Mouse (Mus musculus): ENCODE data around the gene Dgkz. TPM values are rescaled to one million over a fixed set of nuclear protein-coding genes. Genes with fewer than 3 reads are reported as not detected.

The Dgkz gene
- polyA plus RNA-seq, 1 experiment from 2014 or later: 55.9 TPM

DNA sequence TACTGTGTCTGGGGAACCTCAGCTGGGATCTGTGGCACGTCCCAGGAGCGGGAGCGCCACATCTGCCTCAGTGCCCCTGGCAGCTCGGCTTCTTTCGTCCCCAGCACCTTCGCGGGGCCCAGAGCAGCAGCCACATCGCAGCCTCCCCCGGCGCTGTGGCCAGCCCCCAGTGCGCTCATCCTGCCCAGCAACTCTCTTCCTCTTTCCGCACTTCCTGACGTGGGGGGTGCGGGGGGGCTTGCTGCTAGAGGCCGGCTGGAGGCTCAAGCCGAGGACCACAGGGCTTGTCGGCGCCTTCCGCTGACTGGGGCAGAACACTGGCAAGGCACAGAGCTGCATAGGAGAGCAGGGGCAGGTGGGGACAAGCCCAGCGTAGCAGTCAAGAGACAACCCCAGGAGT is 10.2 kb downstream of the Dgkz start:
- Histone ChIP-seq H3K4me3 (ENCODE audit: low read length) (peak overlapping the region; percentile 89), H3K4me1 (replicated peaks; ENCODE audit: control insufficient read depth, insufficient read depth, low read length) (peaks cover 32% of the 10 kb centered on the region), H3K4me2 (ENCODE audit: low read depth, low read length) (peak overlapping the region; percentile 97), H3K27ac (ENCODE audit: low read length) (peak overlapping the region; percentile 84), H3K36me3 (ENCODE audit: control insufficient read depth, insufficient read depth, low read length) (no peaks in the 10 kb centered on the region), H3K9me3 (ENCODE audit: control insufficient read depth, low read length) (no peaks in the 10 kb centered on the region), H3K27me3 (ENCODE audit: control insufficient read depth, insufficient read depth, low read depth, low read length) (no peaks in the 10 kb centered on the region), H3K9ac (ENCODE audit: low read length) (peak overlapping the region; percentile 71)
- peak; percentile 15; the same call in 1 of the 2 replicates for ATAC-seq (ENCODE audit: low read depth)
- 7% methylated on average over 19 of the region's 20 CpGs for WGBS

- Histone ChIP-seq H3K4me3 (ENCODE audit: low read length) (peak overlapping the region; percentile 89), H3K9ac (ENCODE audit: low read length) (peak overlapping the region; percentile 71), H3K9me3 (ENCODE audit: control insufficient read depth, low read length) (no peaks in the 10 kb centered on the region), H3K36me3 (ENCODE audit: control insufficient read depth, insufficient read depth, low read length) (no peaks in the 10 kb centered on the region), H3K27me3 (ENCODE audit: control insufficient read depth, insufficient read depth, low read depth, low read length) (no peaks in the 10 kb centered on the region), H3K27ac (ENCODE audit: low read length) (peak overlapping the region; percentile 84), H3K4me2 (ENCODE audit: low read depth, low read length) (peak overlapping the region; percentile 97), H3K4me1 (replicated peaks; ENCODE audit: control insufficient read depth, insufficient read depth, low read length) (peaks cover 36% of the 10 kb centered on the region)
- WGBS: 52% methylated on average over 3 of the region's 3 CpGs
- ATAC-seq (ENCODE audit: low read depth): no peak
Measured at GRCm38 (mm10) chr2:91964610-91965204, 11.0 kb downstream of the Dgkz start.

- Histone ChIP-seq H3K9me3 (ENCODE audit: control insufficient read depth, low read length) (no peaks in the 10 kb centered on the region), H3K9ac (ENCODE audit: low read length) (peak overlapping the region; percentile 96), H3K4me3 (ENCODE audit: low read length) (peak overlapping the region; percentile 89), H3K36me3 (ENCODE audit: control insufficient read depth, insufficient read depth, low read length) (no peaks in the 10 kb centered on the region), H3K27ac (ENCODE audit: low read length) (peak overlapping the region; percentile 84), H3K27me3 (ENCODE audit: control insufficient read depth, insufficient read depth, low read depth, low read length) (no peaks in the 10 kb centered on the region), H3K4me1 (replicated peaks; ENCODE audit: control insufficient read depth, insufficient read depth, low read length) (peaks cover 42% of the 10 kb centered on the region), H3K4me2 (ENCODE audit: low read depth, low read length) (peak overlapping the region; percentile 97)
- WGBS: under 1% methylated on average over 32 of the region's 57 CpGs
- ATAC-seq (ENCODE audit: low read depth): peak; percentile 94
Measured at GRCm38 (mm10) chr2:91963443-91963932, 12.2 kb downstream of the Dgkz start.

- peak overlapping the region; percentile 75 for H3K27ac ChIP-seq (ENCODE audit: low read length)
- H3K4me3 ChIP-seq (ENCODE audit: low read length): peak overlapping the region; percentile 89
- H3K9ac ChIP-seq (ENCODE audit: low read length): peak overlapping the region; percentile 96
- no peaks in the 10 kb centered on the region for H3K27me3 ChIP-seq (ENCODE audit: control insufficient read depth, insufficient read depth, low read depth, low read length)
- WGBS: 0% methylated on average over 23 of the region's 39 CpGs
- ATAC-seq (ENCODE audit: low read depth): peak; percentile 27; the same call in 1 of the 2 replicates
- H3K36me3 ChIP-seq (ENCODE audit: control insufficient read depth, insufficient read depth, low read length): no peaks in the 10 kb centered on the region
- H3K4me2 ChIP-seq (ENCODE audit: low read depth, low read length): peak overlapping the region; percentile 97
- H3K4me1 ChIP-seq (replicated peaks; ENCODE audit: control insufficient read depth, insufficient read depth, low read length): peaks cover 45% of the 10 kb centered on the region
- no peaks in the 10 kb centered on the region for H3K9me3 ChIP-seq (ENCODE audit: control insufficient read depth, low read length)
Measured at GRCm38 (mm10) chr2:91962864-91963401, 12.7 kb downstream of the Dgkz start.

- WGBS: 35% methylated on average over 4 of the region's 4 CpGs
Measured at GRCm38 (mm10) chr2:91961901-91962761, 13.5 kb downstream of the Dgkz start.

GRCm38 (mm10) chr2:91960459-91960858 is 15.2 kb downstream of the Dgkz start:
- Histone ChIP-seq H3K4me3 (ENCODE audit: low read length) (no peak overlapping the region), H3K4me2 (ENCODE audit: low read depth, low read length) (no peak overlapping the region), H3K9me3 (ENCODE audit: control insufficient read depth, low read length) (no peaks in the 10 kb centered on the region), H3K27ac (ENCODE audit: low read length) (no peak overlapping the region), H3K36me3 (ENCODE audit: control insufficient read depth, insufficient read depth, low read length) (no peaks in the 10 kb centered on the region), H3K9ac (ENCODE audit: low read length) (no peak overlapping the region), H3K4me1 (replicated peaks; ENCODE audit: control insufficient read depth, insufficient read depth, low read length) (peaks cover 59% of the 10 kb centered on the region), H3K27me3 (ENCODE audit: control insufficient read depth, insufficient read depth, low read depth, low read length) (no peaks in the 10 kb centered on the region)
- ATAC-seq (ENCODE audit: low read depth): no peak
- 89% methylated on average over 5 of the region's 5 CpGs for WGBS

More at GRCm38 (mm10) chr2:91961901-91962761, 13.5 kb downstream of the Dgkz start:
- Histone ChIP-seq H3K36me3 (ENCODE audit: control insufficient read depth, insufficient read depth, low read length) (no peaks in the 10 kb centered on the region), H3K4me2 (ENCODE audit: low read depth, low read length) (peak overlapping the region; percentile 97), H3K9ac (ENCODE audit: low read length) (peak overlapping the region; percentile 96), H3K4me3 (ENCODE audit: low read length) (peak overlapping the region; percentile 89), H3K9me3 (ENCODE audit: control insufficient read depth, low read length) (no peaks in the 10 kb centered on the region), H3K27me3 (ENCODE audit: control insufficient read depth, insufficient read depth, low read depth, low read length) (no peaks in the 10 kb centered on the region), H3K4me1 (replicated peaks; ENCODE audit: control insufficient read depth, insufficient read depth, low read length) (peaks cover 53% of the 10 kb centered on the region), H3K27ac (ENCODE audit: low read length) (peak overlapping the region; percentile 75)
- ATAC-seq (ENCODE audit: low read depth): no peak

GRCm38 (mm10) chr2:91959544-91960410 is 15.9 kb downstream of the Dgkz start:
- Histone ChIP-seq H3K27me3 (ENCODE audit: control insufficient read depth, insufficient read depth, low read depth, low read length) (no peaks in the 10 kb centered on the region), H3K4me2 (ENCODE audit: low read depth, low read length) (no peak overlapping the region), H3K4me3 (ENCODE audit: low read length) (no peak overlapping the region), H3K9ac (ENCODE audit: low read length) (no peak overlapping the region), H3K27ac (ENCODE audit: low read length) (no peak overlapping the region), H3K36me3 (ENCODE audit: control insufficient read depth, insufficient read depth, low read length) (no peaks in the 10 kb centered on the region), H3K4me1 (replicated peaks; ENCODE audit: control insufficient read depth, insufficient read depth, low read length) (peaks cover 62% of the 10 kb centered on the region), H3K9me3 (ENCODE audit: control insufficient read depth, low read length) (no peaks in the 10 kb centered on the region)
- 76% methylated on average over 11 of the region's 11 CpGs for WGBS
- ATAC-seq (ENCODE audit: low read depth): no peak

DNA sequence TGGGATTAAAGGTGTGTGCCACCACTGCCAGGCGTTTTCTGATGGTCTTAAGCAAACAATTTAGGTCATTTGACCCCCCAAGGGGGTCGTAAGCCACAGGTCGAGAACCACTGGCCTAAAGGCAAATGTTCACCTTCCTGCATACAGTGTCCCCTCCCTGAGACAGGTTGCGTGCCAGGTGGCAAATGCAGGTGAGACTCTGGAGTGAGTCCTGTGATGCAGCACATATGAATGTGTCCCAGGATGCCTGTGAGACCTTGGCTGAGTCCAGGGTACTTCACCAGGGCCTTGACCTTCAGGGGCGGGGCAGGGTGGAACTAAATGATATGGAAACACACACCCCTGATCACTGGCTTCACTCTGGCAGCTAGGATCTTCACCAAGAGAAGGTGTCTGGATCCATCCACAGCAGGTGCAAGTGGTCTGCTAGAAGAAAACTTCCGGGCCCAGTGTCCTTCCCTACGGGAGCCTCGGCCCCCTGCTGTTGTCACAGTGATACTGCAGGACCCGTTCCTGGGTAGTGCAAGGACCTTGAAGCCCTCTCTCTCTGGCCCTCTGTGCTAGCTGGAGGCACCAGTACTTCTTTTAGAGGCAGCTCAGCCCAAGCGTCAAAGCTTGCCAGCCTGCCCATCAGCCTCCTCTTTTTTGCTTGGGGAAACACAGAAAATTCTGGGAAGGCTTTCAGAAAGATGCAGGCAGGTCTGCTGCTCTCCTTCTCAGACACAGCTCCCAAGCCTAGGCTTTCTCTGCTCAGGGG is 16.8 kb downstream of the Dgkz start:
- 41% methylated on average over 10 of the region's 10 CpGs for WGBS
- H3K9ac ChIP-seq (ENCODE audit: low read length): no peak overlapping the region
- H3K4me2 ChIP-seq (ENCODE audit: low read depth, low read length): no peak overlapping the region
- H3K27me3 ChIP-seq (ENCODE audit: control insufficient read depth, insufficient read depth, low read depth, low read length): no peaks in the 10 kb centered on the region
- no peak overlapping the region for H3K27ac ChIP-seq (ENCODE audit: low read length)
- H3K9me3 ChIP-seq (ENCODE audit: control insufficient read depth, low read length): no peaks in the 10 kb centered on the region
- peaks cover 69% of the 10 kb centered on the region for H3K4me1 ChIP-seq (replicated peaks; ENCODE audit: control insufficient read depth, insufficient read depth, low read length)
- no peak overlapping the region for H3K4me3 ChIP-seq (ENCODE audit: low read length)
- no peaks in the 10 kb centered on the region for H3K36me3 ChIP-seq (ENCODE audit: control insufficient read depth, insufficient read depth, low read length)
- ATAC-seq (ENCODE audit: low read depth): no peak
